Mouse (Mus musculus) lung, postnatal 0 days (tissue): ENCODE results near the gene Clic1. TPM values are rescaled to one million over a fixed set of nuclear protein-coding genes. Genes with fewer than 3 reads are reported as not detected.

Experiments used
- ATAC-seq: fragments of 200-750 bp; cut with Nextera tagmentation; 2 replicates; pipeline ENCODE4 v1.8.0; 2017; ENCODE audit warnings: moderate library complexity
- DNase-seq: peaks from one replicate; pipeline ENCODE4 v3.0.0-alpha.2; 2016; ENCODE audit warnings: low spot score
- H3K27ac ChIP-seq: fragments of 300-500 bp; sonication (generic); 2 replicates; pipeline ENCODE4 v1.5.1; 2014; ENCODE audit warnings: antibody characterized with exemption, mild to moderate bottlenecking, low read length, mixed read lengths
- H3K27me3 ChIP-seq: fragments of 300-500 bp; sonication (generic); replicated peaks from 2 replicates; pipeline ENCODE4 v1.6.1; 2014; ENCODE audit warnings: low read length, mixed read lengths; ENCODE audit not compliant: insufficient read depth
- H3K36me3 ChIP-seq: fragments of 300-500 bp; sonication (generic); 2 replicates; pipeline ENCODE4 v1.6.1; 2014; ENCODE audit warnings: low read length, mixed read lengths; ENCODE audit not compliant: insufficient read depth
- H3K4me1 ChIP-seq: fragments of 300-500 bp; sonication (generic); 2 replicates; pipeline ENCODE4 v1.6.1; 2014; ENCODE audit warnings: antibody characterized with exemption, low read depth, low read length, mixed read lengths; ENCODE audit not compliant: insufficient read depth
- H3K4me2 ChIP-seq: fragments of 300-500 bp; sonication (generic); replicated peaks from 2 replicates; pipeline ENCODE4 v1.6.1; 2014; ENCODE audit warnings: low read depth, mild to moderate bottlenecking, low read length, moderate library complexity, mixed read lengths
- H3K4me3 ChIP-seq: fragments of 300-500 bp; sonication (generic); 2 replicates; pipeline ENCODE4 v1.5.1; 2014; ENCODE audit warnings: low read depth, low read length
- H3K9ac ChIP-seq: fragments of 300-500 bp; sonication (generic); replicated peaks from 2 replicates; pipeline ENCODE4 v1.6.1; 2014; ENCODE audit warnings: low read depth, mild to moderate bottlenecking
- H3K9me3 ChIP-seq: fragments of 300-500 bp; sonication (generic); 2 replicates; pipeline ENCODE4 v1.6.1; 2016; ENCODE audit warnings: low read length, mixed read lengths
- CTCF ChIP-seq: IDR thresholded peaks from 2 replicates; pipeline ENCODE4 v1.5.1; 2016; ENCODE audit warnings: antibody characterized with exemption, mild to moderate bottlenecking
- EP300 ChIP-seq: IDR thresholded peaks from 2 replicates; pipeline ENCODE4 v1.6.1; 2016; ENCODE audit warnings: antibody characterized with exemption, mild to moderate bottlenecking, control low read depth
- WGBS: fragments of 180-500 bp; shearing (Covaris S2); extraction: QIAGEN DNeasy Blood & Tissue Kit; methylation state at CpG from one replicate; pipeline ENCODE4 v1.1.7; 2014; 5-methylcytosine and 5-hydroxymethylcytosine counted together
- polyA plus RNA-seq: library from polyadenylated mRNA; unstranded; fragments of >200 nt; fragmentation: Nextera tagmentation; extraction: Ambion mirVana; gene quantifications from 2 replicates; pipeline ENCODE4 v1.2.1, GENCODE M21; 2015

Clic1 gene
- 343 and 355 TPM in 2 replicates for polyA plus RNA-seq

DNA sequence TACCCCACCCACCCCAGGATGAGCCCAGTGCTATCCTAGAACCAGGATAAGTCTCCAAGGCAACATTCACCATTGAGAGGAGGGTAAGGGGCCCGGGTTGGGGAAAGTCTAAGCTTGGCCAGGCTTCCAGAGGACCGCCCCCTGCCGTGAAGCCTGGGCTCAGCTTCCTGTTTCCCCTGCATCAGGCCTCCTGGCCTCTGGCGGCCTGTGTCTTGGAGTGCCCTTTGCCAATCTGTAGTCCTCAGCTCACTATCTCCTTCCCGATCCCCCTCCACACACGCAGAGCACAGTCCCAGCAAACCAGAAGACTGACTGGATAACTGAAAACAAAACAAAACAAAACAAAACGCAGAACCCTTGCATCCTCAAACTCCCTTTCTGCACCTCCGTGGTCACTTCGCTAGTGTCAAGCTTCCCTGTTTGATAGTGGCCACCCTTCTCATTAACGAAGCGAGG lies at the start of gene Clic1:
Clic1 (plus strand) TSS at position 406 of the 456 bp plus-strand sequence.
- H3K4me2 ChIP-seq, result peak within 1 kb of the TSS; percentile 83
- H3K27ac ChIP-seq, result peak within 1 kb of the TSS; percentile 96
- TF ChIP-seq EP300 (no peak), CTCF (peak; percentile 52)
- no peaks in the 10 kb centered on the region for H3K9me3 ChIP-seq
- ATAC-seq (peak; percentile 8), DNase-seq (peak; percentile 91)
- peak within 1 kb of the TSS; percentile 90 for H3K9ac ChIP-seq
- 2% methylated on average over 11 of the region's 11 CpGs for whole genome bisulfite sequencing
- peaks cover 20% of the 10 kb centered on the region; the same call in 1 of the 2 replicates for H3K4me1 ChIP-seq
- no peaks in the 10 kb centered on the region for H3K27me3 ChIP-seq
- peak within 1 kb of the TSS; percentile 65 for H3K4me3 ChIP-seq
- peaks cover 20% of the 10 kb centered on the region; the same call in 1 of the 2 replicates for H3K36me3 ChIP-seq

GRCm38 (mm10) chr17:35000717-35001451 lies 48.9 kb upstream of the Clic1 start, which contains the start of gene Vars:
TSS of gene Vars (plus strand) at chr17:35000987.
- peaks cover 21% of the 10 kb centered on the region for H3K4me1 ChIP-seq
- H3K27ac ChIP-seq, result peak within 1 kb of the TSS; percentile 98

DNA sequence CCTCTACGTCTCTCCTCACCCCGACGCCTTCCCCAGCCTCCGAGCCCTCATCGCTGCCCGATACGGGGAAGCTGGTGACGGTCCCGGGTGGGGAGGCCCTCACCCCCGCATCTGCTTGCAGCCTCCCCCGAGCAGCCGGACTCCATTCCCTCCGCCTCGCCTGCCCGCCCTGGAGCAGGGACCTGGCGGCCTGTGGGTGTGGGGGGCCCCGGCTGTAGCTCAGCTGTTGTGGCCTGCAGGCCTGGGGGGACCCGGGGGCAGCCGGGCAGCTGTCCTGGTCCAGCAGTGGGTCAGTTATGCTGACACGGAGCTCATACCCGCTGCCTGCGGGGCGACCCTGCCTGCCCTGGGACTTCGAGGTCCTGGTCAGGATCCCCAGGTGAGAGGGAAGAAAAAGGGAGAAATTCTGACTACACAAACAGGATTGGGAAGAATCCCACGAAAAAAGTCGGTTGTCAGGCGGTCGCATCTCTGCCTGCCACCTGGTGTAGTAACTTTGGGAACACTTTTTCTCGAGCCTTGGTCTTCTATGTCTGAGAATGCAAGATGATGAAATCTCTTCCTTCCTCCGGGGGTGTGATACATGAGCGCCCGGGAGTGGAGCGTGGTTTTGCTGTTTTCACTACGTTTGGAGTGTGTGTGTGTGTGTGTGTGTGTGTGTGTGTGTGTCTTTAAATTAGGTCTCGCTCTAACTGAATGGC lies 48.2 kb upstream of the Clic1 start:
- ATAC-seq (peak; percentile 9), DNase-seq (peak; percentile 76)
- H3K4me2 ChIP-seq, result peak overlapping the region; percentile 99
- no peak for TF ChIP-seq CTCF
- no peak for TF ChIP-seq EP300
- no peaks in the 10 kb centered on the region for H3K27me3 ChIP-seq
- H3K27ac ChIP-seq, result peak overlapping the region; percentile 98
- H3K9me3 ChIP-seq, result no peaks in the 10 kb centered on the region
- H3K36me3 ChIP-seq, result no peaks in the 10 kb centered on the region
- H3K4me1 ChIP-seq, result peaks cover 21% of the 10 kb centered on the region
- peak overlapping the region; percentile 81 for H3K4me3 ChIP-seq
- under 1% methylated on average over 35 of the region's 35 CpGs for WGBS
- H3K9ac ChIP-seq, result peak overlapping the region; percentile 82

More at GRCm38 (mm10) chr17:35000717-35001451, 48.9 kb upstream of the Clic1 start, which contains the start of gene Vars:
- TF ChIP-seq EP300 (0 out of 2 replicates have a peak, but pooled peaks have one; percentile 21), CTCF (peak; percentile 1)
- ATAC-seq (peak; percentile 87), DNase-seq (peak; percentile 86)
- Histone ChIP-seq H3K9ac (peak within 1 kb of the TSS; percentile 82), H3K9me3 (no peaks in the 10 kb centered on the region), H3K4me2 (peak within 1 kb of the TSS; percentile 99), H3K27me3 (no peaks in the 10 kb centered on the region), H3K4me3 (peak within 1 kb of the TSS; percentile 81), H3K36me3 (no peaks in the 10 kb centered on the region)
- under 1% methylated on average over 59 of the region's 83 CpGs for WGBS

GRCm38 (mm10) chr17:35002153-35002865 lies 47.5 kb upstream of the Clic1 start:
- Histone ChIP-seq H3K4me2 (peak overlapping the region; percentile 99), H3K27me3 (no peaks in the 10 kb centered on the region), H3K9ac (peak overlapping the region; percentile 82), H3K9me3 (no peaks in the 10 kb centered on the region), H3K36me3 (no peaks in the 10 kb centered on the region), H3K4me3 (peak overlapping the region; percentile 81; the same call in 1 of the 2 replicates), H3K4me1 (peaks cover 21% of the 10 kb centered on the region), H3K27ac (peak overlapping the region; percentile 98)
- 3% methylated on average over 12 of the region's 12 CpGs for WGBS
- no peak for ATAC-seq
- TF ChIP-seq EP300, result no peak
- TF ChIP-seq CTCF, result no peak
- DNase-seq, result no peak

DNA sequence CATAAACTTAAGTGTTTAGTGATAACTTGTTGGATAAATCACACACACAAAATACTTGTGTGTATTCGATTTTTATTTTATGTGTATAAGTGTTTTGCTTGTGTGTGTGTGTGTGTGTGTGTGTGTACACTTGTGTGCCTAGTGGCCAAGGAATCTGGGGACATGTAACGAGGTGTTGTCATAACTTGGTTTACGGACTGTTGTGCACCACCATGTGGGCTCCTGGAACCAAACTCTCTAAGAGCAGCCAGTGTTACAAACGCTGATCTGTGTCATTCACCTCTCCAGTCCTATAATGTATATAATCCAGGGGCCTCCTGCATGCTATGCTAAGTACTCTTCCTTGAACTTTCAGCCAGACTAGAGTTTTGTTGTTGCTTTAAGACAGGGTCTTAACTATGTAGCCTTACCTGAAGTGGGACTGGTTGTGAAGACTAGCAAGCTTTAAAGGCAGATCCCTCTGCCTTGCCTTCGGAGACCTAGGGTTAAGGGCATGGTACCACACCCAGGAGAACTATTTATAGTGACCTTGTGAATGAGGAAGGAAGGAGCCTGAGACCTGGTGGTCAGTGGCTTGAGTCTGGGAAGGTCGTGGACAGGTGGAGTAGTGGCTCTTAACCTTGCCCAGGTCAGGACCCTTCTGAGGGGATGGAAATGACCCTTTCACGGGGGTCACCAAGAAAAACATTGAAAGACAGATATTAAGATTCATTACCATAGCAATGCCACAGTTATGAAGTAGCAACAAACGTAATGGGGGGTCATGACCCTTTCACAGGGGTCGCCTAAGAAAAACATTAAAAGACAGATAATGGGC lies 46.5 kb upstream of the Clic1 start:
- TF ChIP-seq CTCF (no peak), EP300 (no peak)
- peak overlapping the region; percentile 99; the same call in 1 of the 2 replicates for H3K4me2 ChIP-seq
- no peaks in the 10 kb centered on the region for H3K36me3 ChIP-seq
- no peak for DNase-seq
- no peaks in the 10 kb centered on the region for H3K27me3 ChIP-seq
- H3K4me3 ChIP-seq, result no peak overlapping the region
- no peak for ATAC-seq
- whole genome bisulfite sequencing, result 47% methylated on average over 9 of the region's 9 CpGs
- no peaks in the 10 kb centered on the region for H3K9me3 ChIP-seq
- H3K4me1 ChIP-seq, result peaks cover 21% of the 10 kb centered on the region
- 0 out of 2 replicates have a peak overlapping the region, but pooled peaks have one; percentile 16 for H3K9ac ChIP-seq
- H3K27ac ChIP-seq, result no peak overlapping the region
